Mouse (Mus musculus) liver, adult 2 months (tissue): ENCODE results near the gene Prox2.
A peak's percentile ranks its signal among the peaks of the same experiment; 100 is the strongest.

Experiments
- CTCF ChIP-seq: fragments of 200-500 bp; IDR thresholded peaks from 2 replicates; pipeline ENCODE4 v1.5.1; 2011; ENCODE audit warnings: low read depth, low read length, control low read depth
- POLR2A ChIP-seq: fragments of 200-500 bp; IDR thresholded peaks from 2 replicates; pipeline ENCODE4 v1.6.1; 2011; ENCODE audit warnings: low read length, control low read depth; ENCODE audit not compliant: insufficient read depth; ENCODE audit errors: extremely low read depth

DNA sequence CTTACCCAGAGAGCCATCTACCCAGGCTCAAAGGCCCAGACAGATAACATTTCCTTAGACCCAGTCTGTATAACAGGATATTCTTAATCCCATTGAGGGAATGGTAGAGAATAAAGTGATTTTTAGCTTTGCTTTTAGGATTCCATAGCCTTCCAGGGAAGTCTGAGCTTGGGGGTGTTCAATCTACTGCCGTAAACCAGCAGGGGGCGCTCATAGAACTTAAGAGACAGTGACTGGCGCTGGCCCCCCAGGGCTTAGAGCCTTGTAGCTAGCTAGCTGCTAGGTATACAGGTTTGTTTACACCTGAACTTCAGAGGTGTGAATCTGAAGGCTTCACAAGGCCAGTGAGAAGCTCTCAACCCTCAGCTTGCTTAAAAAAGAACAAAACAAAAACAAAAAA lies 18.3 kb downstream of the Prox2 start:
- TF ChIP-seq CTCF (peak; percentile 74), POLR2A (no peak)
